Mouse (Mus musculus) embryo, embryonic 11.5 days (tissue): ENCODE results near the gene Fbxw28.
"Not testable (repeated sequence)": the region's sequence is repeated elsewhere in the genome, so short reads cannot be mapped to it uniquely, and the experiment has no call there.

Experiments
- DNase-seq: peaks from one replicate; pipeline ENCODE4 v3.0.0-alpha.2; 2012; ENCODE audit warnings: low read depth, low spot score

Fbxw28 gene

DNA sequence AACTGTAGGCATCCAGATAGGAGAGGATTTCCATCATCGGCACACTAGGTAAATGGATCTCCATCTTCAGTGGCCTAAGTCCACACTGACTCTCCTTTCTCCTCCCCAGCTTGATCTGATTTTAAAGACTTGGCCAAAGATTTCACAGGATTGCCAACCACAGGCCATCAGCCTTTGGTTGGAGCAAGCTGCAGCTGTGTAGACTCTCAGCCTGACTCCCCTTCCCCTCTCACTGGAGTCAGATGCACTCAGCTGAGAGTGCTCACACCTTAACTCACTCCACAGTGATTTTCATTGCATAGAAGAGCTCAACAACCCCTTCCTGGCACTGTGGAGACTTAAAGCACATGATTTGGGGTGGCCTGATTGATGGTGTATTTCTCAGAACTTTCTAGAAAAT is at the start of gene Fbxw28:
Gene Fbxw28, minus strand, starts transcription at position 101 of the 400 bp plus-strand sequence.
- DNase-seq = not testable (repeated sequence)

DNA sequence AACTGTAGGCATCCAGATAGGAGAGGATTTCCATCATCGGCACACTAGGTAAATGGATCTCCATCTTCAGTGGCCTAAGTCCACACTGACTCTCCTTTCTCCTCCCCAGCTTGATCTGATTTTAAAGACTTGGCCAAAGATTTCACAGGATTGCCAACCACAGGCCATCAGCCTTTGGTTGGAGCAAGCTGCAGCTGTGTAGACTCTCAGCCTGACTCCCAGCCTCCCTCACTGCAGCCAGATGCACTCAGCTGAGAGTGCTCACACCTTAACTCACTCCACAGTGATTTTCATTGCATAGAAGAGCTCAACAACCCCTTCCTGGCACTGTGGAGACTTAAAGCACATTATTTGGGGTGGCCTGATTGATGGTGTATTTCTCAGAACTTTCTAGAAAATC is 51.9 kb downstream of the Fbxw28 start, which contains the start of gene Fbxw14:
Gene Fbxw14, minus strand, starts transcription at position 101 of the 400 bp plus-strand sequence.
- DNase-seq = not testable (repeated sequence)
